Mouse (Mus musculus): ENCODE data around the gene Ift122.

- TF ChIP-seq USF1 (IDR thresholded peaks at IDR 0.05; ENCODE audit: low read depth) (no peak), POLR2A (IDR thresholded peaks at IDR 0.05; ENCODE audit: insufficient read length, low read depth) (no peak), MYOG (IDR thresholded peaks at IDR 0.05; ENCODE audit: control insufficient read depth in 1 of 3, insufficient read depth in 1 of 3, insufficient read length in 2 of 3, low read depth in 2 of 3) (no peak), POLR2AphosphoS2 (IDR thresholded peaks at IDR 0.05; ENCODE audit: insufficient read length, low read depth) (no peak), MYOD1 (IDR thresholded peaks at IDR 0.05; ENCODE audit: control insufficient read depth in 1 of 3, insufficient read length in 2 of 3, low read depth in 2 of 3) (peak in 1 of 3 experiments; percentile 32), MAX (IDR thresholded peaks at IDR 0.05; ENCODE audit: low read depth) (no peak)
These were observed 47.8 kb downstream of the Ift122 start for GRCm38 (mm10) chr6:115901062-115901461.

Measured in myocyte (in vitro differentiated cells).